Mouse (Mus musculus) forebrain, embryonic 13.5 days (tissue): ENCODE measurements at regions not wholly inside any gene's neighbourhood (a gene's known extent, or its start where the extent isn't known, plus 50 kb on each side); places are given as distances from the start of the nearest gene placed in this dataset.

Source experiments
- ATAC-seq: fragments of 200-750 bp; cut with Nextera tagmentation; 2 replicates; pipeline ENCODE4 v1.8.0; 2017
- H3K27ac ChIP-seq: fragments of 300-500 bp; sonication (generic); 2 replicates; pipeline ENCODE4 v1.5.1; 2015; ENCODE audit warnings: inconsistent platforms, mild to moderate bottlenecking, moderate library complexity
- H3K27me3 ChIP-seq: fragments of 300-500 bp; sonication (generic); 2 replicates; pipeline ENCODE4 v1.6.1; 2015; ENCODE audit warnings: mild to moderate bottlenecking, inconsistent platforms
- H3K36me3 ChIP-seq: fragments of 300-500 bp; sonication (generic); 2 replicates; pipeline ENCODE4 v1.6.1; 2015; ENCODE audit warnings: mild to moderate bottlenecking, inconsistent platforms; ENCODE audit not compliant: poor library complexity, severe bottlenecking
- H3K4me1 ChIP-seq: fragments of 300-500 bp; sonication (generic); 2 replicates; pipeline ENCODE4 v1.6.1; 2015; ENCODE audit warnings: inconsistent platforms
- H3K4me2 ChIP-seq: fragments of 300-500 bp; sonication (generic); 2 replicates; pipeline ENCODE4 v1.6.1; 2015; ENCODE audit warnings: inconsistent platforms, mild to moderate bottlenecking, moderate library complexity
- H3K4me3 ChIP-seq: fragments of 300-500 bp; sonication (generic); 2 replicates; pipeline ENCODE4 v1.5.1; 2015; ENCODE audit warnings: mild to moderate bottlenecking, inconsistent platforms
- H3K9ac ChIP-seq: fragments of 300-500 bp; sonication (generic); 2 replicates; pipeline ENCODE4 v1.6.1; 2015; ENCODE audit warnings: mild to moderate bottlenecking, inconsistent platforms
- H3K9me3 ChIP-seq: fragments of 300-500 bp; sonication (generic); replicated peaks from 2 replicates; pipeline ENCODE4 v1.6.1; 2016; ENCODE audit warnings: inconsistent platforms
- WGBS: fragments of 180-500 bp; shearing (Covaris S2); methylation state at CpG from one replicate; pipeline ENCODE4 v1.1.7; 2015; 5-methylcytosine and 5-hydroxymethylcytosine counted together

- WGBS = 87% methylated on average over 10 of the region's 10 CpGs
- H3K27ac ChIP-seq = no peak overlapping the region
- H3K27me3 ChIP-seq = no peaks in the 10 kb centered on the region
- no peak overlapping the region for H3K4me2 ChIP-seq
- no peaks in the 10 kb centered on the region for H3K4me1 ChIP-seq
- no peak for ATAC-seq
- no peak overlapping the region for H3K9ac ChIP-seq
- H3K4me3 ChIP-seq = no peak overlapping the region
- H3K36me3 ChIP-seq = no peaks in the 10 kb centered on the region
- no peaks in the 10 kb centered on the region for H3K9me3 ChIP-seq
These were observed 2154.6 kb upstream of the Gm7489 start for GRCm38 (mm10) chr15:51730106-51730505.

GRCm38 (mm10) chr15:51730805-51731412, 2153.8 kb upstream of the Gm7489 start:
- no peak for ATAC-seq
- H3K9ac ChIP-seq = no peak overlapping the region
- H3K27ac ChIP-seq = no peak overlapping the region
- H3K4me3 ChIP-seq = no peak overlapping the region
- no peaks in the 10 kb centered on the region for H3K27me3 ChIP-seq
- H3K36me3 ChIP-seq = no peaks in the 10 kb centered on the region
- H3K9me3 ChIP-seq = no peaks in the 10 kb centered on the region
- no peak overlapping the region for H3K4me2 ChIP-seq
- no peaks in the 10 kb centered on the region for H3K4me1 ChIP-seq
- 83% methylated on average over 12 of the region's 12 CpGs for WGBS

GRCm38 (mm10) chr15:51734194-51734593, 2150.5 kb upstream of the Gm7489 start:
- no peaks in the 10 kb centered on the region for H3K27me3 ChIP-seq
- no peaks in the 10 kb centered on the region for H3K9me3 ChIP-seq
- WGBS = 78% methylated on average over 1 of the region's 1 CpGs
- no peak overlapping the region for H3K9ac ChIP-seq
- no peaks in the 10 kb centered on the region for H3K4me1 ChIP-seq
- no peak overlapping the region for H3K4me2 ChIP-seq
- no peaks in the 10 kb centered on the region for H3K36me3 ChIP-seq
- H3K27ac ChIP-seq = no peak overlapping the region
- H3K4me3 ChIP-seq = no peak overlapping the region
- ATAC-seq = no peak
